Mouse (Mus musculus) MEL (cell line): ENCODE results near the gene Prdm15. TPM values are rescaled to one million over a fixed set of nuclear protein-coding genes. Genes with fewer than 3 reads are reported as not detected.

Source experiments
- DNase-seq: peaks from one replicate; pipeline ENCODE4 v3.0.0; 2011; ENCODE audit warnings: low read depth, low spot score
- H3K27ac ChIP-seq: 2 replicates; pipeline ENCODE4 v1.5.1; 2012; ENCODE audit warnings: low read depth, mild to moderate bottlenecking, control low read depth, low read length, moderate library complexity; ENCODE audit not compliant: control insufficient read depth
- H3K27me3 ChIP-seq, 2 experiments: fragments of 150-350 bp in 1 of 2; sonication (generic) in 1 of 2; 2 replicates each; pipeline ENCODE4 v1.6.1; 2012; ENCODE audit warnings: low read length in 2 of 2, mild to moderate bottlenecking in 2 of 2, improper control_type of control experiment in 1 of 2, moderate library complexity in 1 of 2; ENCODE audit not compliant: insufficient read depth in 2 of 2, control insufficient read depth in 1 of 2
- H3K36me3 ChIP-seq, 2 experiments: 2 replicates each; pipeline ENCODE4 v1.6.1; 2012 to 2014; ENCODE audit warnings: low read length in 2 of 2, improper control_type of control experiment in 1 of 2, inconsistent platforms in 1 of 2, mild to moderate bottlenecking in 1 of 2; ENCODE audit not compliant: insufficient read depth in 2 of 2, control insufficient read depth in 1 of 2
- H3K4me1 ChIP-seq, 2 experiments: fragments of 150-350 bp in 1 of 2; sonication (generic) in 1 of 2; 2 replicates each; pipeline ENCODE4 v1.6.1; 2012; ENCODE audit warnings: low read length in 2 of 2, improper control_type of control experiment in 1 of 2, mild to moderate bottlenecking in 1 of 2; ENCODE audit not compliant: insufficient read depth in 2 of 2, control insufficient read depth in 1 of 2
- H3K4me3 ChIP-seq, 2 experiments: fragments of 150-350 bp in 1 of 2; sonication (generic) in 1 of 2; 2 replicates each; pipeline ENCODE4 v1.5.1; 2012; ENCODE audit warnings: low read depth in 2 of 2, low read length in 2 of 2, mild to moderate bottlenecking in 2 of 2, moderate library complexity in 2 of 2, control low read depth in 1 of 2, improper control_type of control experiment in 1 of 2; ENCODE audit not compliant: control insufficient read depth in 1 of 2, insufficient read depth in 1 of 2
- H3K79me2 ChIP-seq: 2 replicates; pipeline ENCODE4 v1.6.1; 2012; ENCODE audit warnings: mild to moderate bottlenecking, low read length, moderate library complexity; ENCODE audit not compliant: control insufficient read depth, poor library complexity, insufficient read depth
- H3K9ac ChIP-seq: 2 replicates; pipeline ENCODE4 v1.6.1; 2012; ENCODE audit warnings: low read depth, mild to moderate bottlenecking, control low read depth, low read length, moderate library complexity; ENCODE audit not compliant: control insufficient read depth, poor library complexity, severe bottlenecking
- H3K9me3 ChIP-seq: fragments of 150-350 bp; sonication (generic); replicated peaks from 2 replicates; pipeline ENCODE4 v1.6.1; 2012; ENCODE audit warnings: mild to moderate bottlenecking, low read length, improper control_type of control experiment, moderate library complexity; ENCODE audit not compliant: insufficient read depth
- ELF1 ChIP-seq: IDR thresholded peaks from 2 replicates; pipeline ENCODE4 v1.6.1; 2014; ENCODE audit warnings: low read depth, mild to moderate bottlenecking, inconsistent platforms, low read length, improper control_type of control experiment, moderate library complexity
- GABPA ChIP-seq: IDR thresholded peaks from 2 replicates; pipeline ENCODE4 v1.6.1; 2012; ENCODE audit warnings: low read depth, mild to moderate bottlenecking, inconsistent platforms, low read length, improper control_type of control experiment, moderate library complexity
- GATA1 ChIP-seq: IDR thresholded peaks from 2 replicates; pipeline ENCODE4 v1.6.1; 2011; ENCODE audit warnings: low read depth, low read length, improper control_type of control experiment
- MAFK ChIP-seq: IDR thresholded peaks from 2 replicates; pipeline ENCODE4 v1.6.1; 2011; ENCODE audit warnings: low read depth, mild to moderate bottlenecking, low read length, improper control_type of control experiment, borderline replicate concordance
- MAX ChIP-seq: IDR thresholded peaks from 2 replicates; pipeline ENCODE4 v1.6.1; 2011; ENCODE audit warnings: low read length, improper control_type of control experiment
- MEF2A ChIP-seq: IDR thresholded peaks from 2 replicates; pipeline ENCODE4 v1.6.1; 2014; ENCODE audit warnings: low read depth, mild to moderate bottlenecking, inconsistent platforms, low read length, improper control_type of control experiment; ENCODE audit not compliant: poor library complexity, insufficient replicate concordance, severe bottlenecking; ENCODE audit errors: extremely low read depth
- MYC ChIP-seq: IDR thresholded peaks from 2 replicates; pipeline ENCODE4 v1.6.1; 2011; ENCODE audit warnings: low read depth, mild to moderate bottlenecking, low read length, improper control_type of control experiment, moderate library complexity
- POLR2AphosphoS5 ChIP-seq: IDR thresholded peaks from 2 replicates; pipeline ENCODE4 v1.6.1; 2012; ENCODE audit warnings: low read depth, borderline replicate concordance, mild to moderate bottlenecking, inconsistent platforms, low read length, moderate library complexity, mixed read lengths
- SIN3A ChIP-seq: IDR thresholded peaks from 2 replicates; pipeline ENCODE4 v1.6.1; 2012; ENCODE audit warnings: low read length, improper control_type of control experiment, inconsistent platforms
- TAL1 ChIP-seq: IDR thresholded peaks from 2 replicates; pipeline ENCODE4 v1.6.1; 2012; ENCODE audit warnings: mild to moderate bottlenecking, inconsistent platforms, low read length, moderate library complexity, mixed read lengths
- polyA plus RNA-seq, 2 experiments: library from polyadenylated mRNA; stranded (reverse) in 1 of 2; unstranded in 1 of 2; fragments of >175 nt in 1 of 2; fragments of >200 nt in 1 of 2; gene quantifications; 2 replicates each; pipeline versions ENCODE4 v1.2.1 to v1.2.4; 2012; ENCODE audit warnings: low replicate concordance in 2 of 2, low read depth in 1 of 2; ENCODE audit not compliant: insufficient read length in 2 of 2, insufficient read depth in 1 of 2, missing spikeins in 1 of 2
- total RNA-seq: library from RNA; depleted of rRNA; stranded (reverse); fragments of 300-350 nt; gene quantifications from 2 replicates; pipeline ENCODE4 v1.2.3, GENCODE M21; 2012; rRNA removed

Prdm15 gene
- total and polyA plus RNA-seq, 3 experiments: 10.7 to 12.0 TPM; not detected in 1

DNA sequence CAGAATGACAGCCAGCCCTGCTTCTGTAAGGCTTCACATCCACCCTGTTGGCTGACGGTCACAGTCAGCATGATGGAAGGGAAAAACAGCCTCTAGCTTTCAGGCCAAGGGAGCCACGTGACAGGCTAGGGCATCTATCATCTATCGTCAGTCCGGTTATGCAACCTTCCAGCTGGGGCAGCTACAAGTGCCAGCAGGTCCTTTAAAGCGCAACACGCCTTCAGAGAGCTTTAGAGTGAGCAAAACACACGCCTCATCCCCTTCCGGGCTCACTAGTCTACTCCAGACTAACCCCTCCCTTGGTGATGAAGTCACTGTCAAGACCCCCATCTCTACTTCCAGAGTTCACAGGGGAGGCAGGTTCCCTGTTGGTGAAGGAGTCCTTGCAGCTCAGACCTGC is 99.8 kb downstream of the Prdm15 start:
- TF ChIP-seq MAFK: no peak
- no peak for TF ChIP-seq GATA1
- no peak for TF ChIP-seq ELF1
- TF ChIP-seq MYC: no peak
- no peak for TF ChIP-seq POLR2AphosphoS5
- TF ChIP-seq TAL1: no peak
- no peak overlapping the region for H3K27ac ChIP-seq

DNA sequence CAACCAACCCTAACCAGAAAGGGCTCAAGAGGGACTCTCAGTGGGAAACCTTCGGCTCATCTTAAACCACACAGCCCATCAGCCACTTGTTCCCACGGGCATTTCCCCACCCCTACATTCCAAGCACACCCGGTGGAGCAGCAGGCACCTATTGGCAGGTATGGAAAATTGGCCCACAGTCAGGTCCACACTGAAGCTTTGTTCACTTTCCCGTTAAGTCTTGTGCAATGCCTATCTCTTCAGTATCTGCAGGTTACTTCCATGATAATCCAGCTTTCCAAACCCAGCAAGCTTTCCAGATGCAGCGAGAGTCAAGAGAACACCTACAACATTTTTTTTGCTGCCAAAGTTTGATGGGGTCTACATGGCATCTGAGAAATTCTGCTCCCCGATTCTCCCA is 103.2 kb downstream of the Prdm15 start:
- Histone ChIP-seq H3K79me2 (no peaks in the 10 kb centered on the region), H3K36me3 (no peaks in the 10 kb centered on the region), H3K4me3 (no peak overlapping the region), H3K27me3 (no peaks in the 10 kb centered on the region), H3K9ac (no peak overlapping the region), H3K9me3 (no peaks in the 10 kb centered on the region), H3K27ac (no peak overlapping the region), H3K4me1 (no peaks in the 10 kb centered on the region; a peak in 1 of 4 replicates)
- TF ChIP-seq MEF2A (no peak), GABPA (no peak), MAX (no peak), SIN3A (no peak)
- no peak for DNase-seq

More for the DNA sequence above, 99.8 kb downstream of the Prdm15 start:
- no peaks in the 10 kb centered on the region for H3K9me3 ChIP-seq
- H3K36me3 ChIP-seq: no peaks in the 10 kb centered on the region
- no peaks in the 10 kb centered on the region; a peak in 1 of 4 replicates for H3K4me1 ChIP-seq
- H3K4me3 ChIP-seq: no peak overlapping the region
- H3K79me2 ChIP-seq: no peaks in the 10 kb centered on the region
- no peak overlapping the region for H3K9ac ChIP-seq
- H3K27me3 ChIP-seq: peaks cover 0 to 2% of the 10 kb centered on the region in 2 experiments; a peak in 1 of 4 replicates
- DNase-seq: no peak

Other genes starting within 250 kb of the Prdm15 start
- gene Tmprss2, start 240.7 kb downstream of the Prdm15 start, total RNA-seq: not detected in 2 replicates
- not detected for gene Tmprss2, start 240.7 kb downstream of the Prdm15 start, polyA plus RNA-seq
- not detected in 2 replicates for gene Ripk4, start 88.1 kb downstream of the Prdm15 start, total RNA-seq
- not detected for gene Ripk4, start 88.1 kb downstream of the Prdm15 start, polyA plus RNA-seq
- 8.9 and 12.4 TPM in 2 replicates for gene C2cd2, start 110.7 kb upstream of the Prdm15 start, total RNA-seq
- gene C2cd2, start 110.7 kb upstream of the Prdm15 start, polyA plus RNA-seq: 10 to 100 TPM in 1 of 2 experiments, not detected in 1; 20.7 TPM
- gene Zbtb21, start 110.8 kb upstream of the Prdm15 start, total RNA-seq: 7.3 and 9.4 TPM in 2 replicates
- gene Zbtb21, start 110.8 kb upstream of the Prdm15 start, polyA plus RNA-seq: 1 to 10 TPM in 1 of 2 experiments, not detected in 1; 9.6 TPM
- gene B230307C23Rik, start 145.5 kb upstream of the Prdm15 start, total RNA-seq: 37.9 and 54.8 TPM in 2 replicates
- gene B230307C23Rik, start 145.5 kb upstream of the Prdm15 start, polyA plus RNA-seq: 10 to 100 TPM in 1 of 2 experiments, not detected in 1; 27.4 TPM
- gene A630089N07Rik, start 230.6 kb upstream of the Prdm15 start, total RNA-seq: 3.9 and 7.4 TPM in 2 replicates
- 100 to 1,000 TPM in 1 of 2 experiments, 1 to 10 TPM in 1; 9.8 to 539 TPM for gene A630089N07Rik, start 230.6 kb upstream of the Prdm15 start, polyA plus RNA-seq